ENCODE assay signal across 19 mouse cellular contexts in genomic region chr6:5825461-5825860, GRCm38 (mm10).
DNase-seq lines count a peak whose midpoint lies in the region; ATAC-seq and TF ChIP-seq lines count a peak whose summit lies in the region.
"Had no signal": no experiment of that assay in that cellular context is flagged by ENCODE, and none has a peak within 500 bp of the region (broad histone marks: within the 10 kb centered on the region; RNA-seq: fewer than 3 reads in every experiment).

No protein-coding gene starts in this region.

- peaks cover 67% of the 10 kb centered on the region for H3K4me1 ChIP-seq in limb, embryonic 10.5 days
- H3K4me1 ChIP-seq in limb, embryonic 12.5 days (replicated peaks): peaks cover 45% of the 10 kb centered on the region
- H3K4me1 ChIP-seq in small intestine, adult 2 months (ENCODE audit: control insufficient read depth, insufficient read depth, insufficient read length, low read length): peaks cover 26% of the 10 kb centered on the region
- H3K4me1 ChIP-seq: heart, embryonic 12.5 days had no signal

- TF ChIP-seq CTCF in small intestine, adult 2 months (IDR thresholded peaks at IDR 0.05; ENCODE audit: extremely low read depth, insufficient read length, insufficient replicate concordance, low read depth, low read length): no peak

- no peak overlapping the region for H3K4me2 ChIP-seq in limb, embryonic 12.5 days
- H3K4me2 ChIP-seq: embryonic facial prominence, embryonic 12.5 days; heart, embryonic 12.5 days; hindbrain, embryonic 12.5 days had no signal

- no peak for TF ChIP-seq POLR2A in small intestine, adult 2 months (IDR thresholded peaks at IDR 0.05; ENCODE audit: low read depth, low read length)

- no peaks in the 10 kb centered on the region for H3K9me3 ChIP-seq in limb, embryonic 10.5 days (replicated peaks)
- H3K9me3 ChIP-seq in limb, embryonic 12.5 days: no peaks in the 10 kb centered on the region
- H3K9me3 ChIP-seq: embryonic facial prominence, embryonic 12.5 days; heart, embryonic 12.5 days; hindbrain, embryonic 12.5 days had no signal

- no peak overlapping the region for H3K9ac ChIP-seq in limb, embryonic 12.5 days (replicated peaks)
- H3K9ac ChIP-seq: embryonic facial prominence, embryonic 12.5 days; heart, embryonic 12.5 days; hindbrain, embryonic 12.5 days had no signal

- no peak overlapping the region for H3K4me3 ChIP-seq in limb, embryonic 10.5 days
- H3K4me3 ChIP-seq in limb, embryonic 12.5 days (replicated peaks): no peak overlapping the region
- H3K4me3 ChIP-seq in small intestine, adult 2 months (ENCODE audit: low read depth, low read length): no peak overlapping the region
- H3K4me3 ChIP-seq: embryonic facial prominence, embryonic 12.5 days; heart, adult 2 months; heart, embryonic 12.5 days; hindbrain, embryonic 12.5 days had no signal

- peak; percentile 4 to 26 for DNase-seq in adrenal gland, postnatal 36 days
- DNase-seq in adrenal gland, adult 18-20 months (ENCODE audit: low spot score in 2 of 2): no peak
- no peak for DNase-seq in limb, embryonic 10.5 days (ENCODE audit: low spot score)
- no peak for DNase-seq in embryo, embryonic 9.5 days (ENCODE audit: extremely low spot score)
- DNase-seq in spleen, adult 12 weeks (ENCODE audit: low spot score): no peak
- DNase-seq: cerebellum, adult 18-20 months; cerebellum, postnatal 14 days; embryo, embryonic 11 days; gastrocnemius, postnatal 10 days; heart, adult 2 months; heart, postnatal 36 days; kidney, adult 11 months had no signal

- no peak for ATAC-seq in limb, embryonic 12.5 days (ENCODE audit: insufficient number of reproducible peaks, insufficient read depth, low FRiP score, low TSS enrichment, low read depth)
- ATAC-seq: forebrain, embryonic 16.5 days; hindbrain, embryonic 16.5 days had no signal

- peak overlapping the region; percentile 71 for H3K27ac ChIP-seq in limb, embryonic 10.5 days
- H3K27ac ChIP-seq in limb, embryonic 12.5 days: peak overlapping the region; percentile 74
- peak overlapping the region; percentile 61; the same call in 1 of the 2 replicates for H3K27ac ChIP-seq in small intestine, adult 2 months (ENCODE audit: insufficient read depth, low read depth, low read length)
- H3K27ac ChIP-seq: embryonic facial prominence, embryonic 12.5 days; heart, adult 2 months; hindbrain, embryonic 12.5 days had no signal

- H3K27me3 ChIP-seq in limb, embryonic 10.5 days (ENCODE audit: low read depth, poor library complexity, severe bottlenecking): no peaks in the 10 kb centered on the region
- no peaks in the 10 kb centered on the region for H3K27me3 ChIP-seq in limb, embryonic 12.5 days
- H3K27me3 ChIP-seq in small intestine, adult 2 months (ENCODE audit: control insufficient read depth, insufficient read depth, low read length): no peaks in the 10 kb centered on the region
- H3K27me3 ChIP-seq: embryonic facial prominence, embryonic 12.5 days; heart, embryonic 12.5 days; hindbrain, embryonic 12.5 days had no signal

- no peaks in the 10 kb centered on the region for H3K36me3 ChIP-seq in limb, embryonic 10.5 days
- no peaks in the 10 kb centered on the region for H3K36me3 ChIP-seq in limb, embryonic 12.5 days
- H3K36me3 ChIP-seq in small intestine, adult 2 months (ENCODE audit: control insufficient read depth, insufficient read depth, low read length): no peaks in the 10 kb centered on the region
- H3K36me3 ChIP-seq: embryonic facial prominence, embryonic 12.5 days; heart, embryonic 12.5 days; hindbrain, embryonic 12.5 days had no signal

- 72% methylated on average over 3 of the region's 3 CpGs for WGBS in limb, embryonic 10.5 days
- 39% methylated on average over 3 of the region's 3 CpGs for WGBS in limb, embryonic 12.5 days
- WGBS in small intestine, adult 2 months: 31% methylated on average over 3 of the region's 3 CpGs

Comparison
In these comparisons a context has a peak if more than half of its experiments do, and no peak if none do; other contexts are left out.
1. DNase-seq: peak in adrenal gland, postnatal 36 days (2 of 2); none in adrenal gland, adult 18-20 months (0 of 2), limb, embryonic 10.5 days (single experiment), embryo, embryonic 9.5 days (single experiment) and spleen, adult 12 weeks (single experiment).
2. Peak in every context shown above with its lines, with median percentiles within 50 percentile points of each other: H3K27ac ChIP-seq.